Mouse (Mus musculus): Measurements from ENCODE around the gene Gm1604a. TPM values are rescaled to one million over a fixed set of nuclear protein-coding genes. Genes with fewer than 3 reads are reported as not detected.
"Not testable (repeated sequence)": the region's sequence is repeated elsewhere in the genome, so short reads cannot be mapped to it uniquely, and the experiment has no call there.

Gene Gm1604a
- polyA plus RNA-seq, 1 experiment from 2014 or later, result not detected

DNA sequence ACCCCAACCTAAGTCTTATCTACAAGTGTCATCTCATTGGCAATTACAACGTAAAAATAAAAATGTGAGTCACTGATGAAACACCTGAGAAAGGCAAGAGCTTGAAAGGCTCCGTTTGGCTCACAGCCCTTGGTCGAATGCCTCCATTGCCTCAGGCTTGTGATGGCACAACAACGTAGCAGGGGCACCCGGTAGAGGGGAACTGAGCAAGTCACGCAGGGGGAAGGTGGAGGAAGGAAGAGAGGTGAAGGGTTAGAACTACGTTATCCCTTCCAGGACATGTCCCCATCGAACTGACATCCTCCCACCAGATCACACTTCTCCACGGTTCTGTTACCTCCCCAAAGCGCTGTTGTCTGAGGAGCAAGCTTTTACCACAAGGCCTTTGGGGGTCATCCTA lies 101.1 kb downstream of the Gm1604a start:
- not testable (repeated sequence) for H3K9ac ChIP-seq (replicated peaks); H3K27ac ChIP-seq; H3K36me3 ChIP-seq; H3K4me1 ChIP-seq (replicated peaks); H3K27me3 ChIP-seq; H3K4me3 ChIP-seq (replicated peaks); H3K9me3 ChIP-seq; ATAC-seq (ENCODE audit: insufficient number of reproducible peaks, insufficient read depth, low FRiP score, low TSS enrichment, low read depth); H3K4me2 ChIP-seq
- 80% methylated on average over 10 of the region's 10 CpGs for WGBS

DNA sequence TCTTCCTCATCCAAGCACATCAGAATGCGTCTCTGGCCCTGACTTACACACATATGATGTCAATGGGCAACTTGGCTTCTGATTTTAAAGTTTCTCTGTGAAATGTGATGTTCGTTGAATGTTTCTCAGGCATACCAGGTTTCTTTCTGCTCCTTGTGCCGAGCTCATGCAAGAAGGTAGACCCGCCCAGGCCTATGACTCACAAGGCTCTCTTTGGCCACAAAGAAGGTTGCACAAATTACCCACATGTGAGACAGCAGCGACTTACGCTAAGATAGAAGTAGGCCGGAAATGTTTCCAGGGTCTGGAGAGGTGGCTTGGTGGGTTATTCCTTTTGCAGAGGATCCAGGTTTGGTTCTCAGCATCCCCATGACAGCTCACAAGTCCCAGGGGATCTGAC lies 108.6 kb downstream of the Gm1604a start:
- WGBS, result no CpG with 5 or more reads among the region's 7 CpGs
- ATAC-seq (ENCODE audit: insufficient number of reproducible peaks, insufficient read depth, low FRiP score, low TSS enrichment, low read depth), result not testable (repeated sequence)

DNA sequence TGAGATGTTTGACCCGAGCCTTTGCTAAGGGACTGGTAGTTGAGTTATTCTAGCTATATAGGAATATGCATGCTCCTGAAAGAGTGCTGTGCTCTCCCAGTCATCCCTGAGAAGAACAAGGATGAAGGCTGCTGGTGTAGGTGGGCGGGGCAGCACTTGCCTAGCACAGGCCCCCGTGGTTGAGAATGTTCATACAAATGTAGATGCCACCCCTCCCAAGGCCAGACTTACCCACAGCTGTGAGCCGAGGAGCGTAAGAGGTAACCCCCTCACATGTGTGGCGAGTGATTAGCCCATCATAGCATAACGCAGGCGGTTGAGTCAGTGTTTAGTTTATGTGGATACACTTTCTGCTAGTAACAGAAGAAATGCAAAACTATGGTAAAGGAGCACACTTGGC lies 109.9 kb downstream of the Gm1604a start:
- H3K9me3 ChIP-seq; H3K36me3 ChIP-seq; H3K27me3 ChIP-seq; H3K4me1 ChIP-seq (replicated peaks); H3K4me3 ChIP-seq (replicated peaks); H3K27ac ChIP-seq; H3K4me2 ChIP-seq; H3K9ac ChIP-seq (replicated peaks); ATAC-seq (ENCODE audit: insufficient number of reproducible peaks, insufficient read depth, low FRiP score, low TSS enrichment, low read depth): not testable (repeated sequence)
- 90% methylated on average over 7 of the region's 8 CpGs for WGBS

More for the DNA sequence above, 108.6 kb downstream of the Gm1604a start:
- H3K27ac ChIP-seq; H3K4me3 ChIP-seq (replicated peaks); H3K4me1 ChIP-seq (replicated peaks); H3K4me2 ChIP-seq; H3K9me3 ChIP-seq; H3K36me3 ChIP-seq; H3K9ac ChIP-seq (replicated peaks); H3K27me3 ChIP-seq: not testable (repeated sequence)

Other genes with a start within 250 kb of the Gm1604a start
- gene Ezr, start 242.8 kb upstream of the Gm1604a start, polyA plus RNA-seq (2016; fragmentation: Nextera tagmentation; extraction: Ambion mirVana), result 40.1 and 46.9 TPM in 2 replicates
- gene Rsph3b, start 76.9 kb upstream of the Gm1604a start, polyA plus RNA-seq (2016; fragmentation: Nextera tagmentation; extraction: Ambion mirVana), result 37.7 and 44.0 TPM in 2 replicates
- gene Tagap1, start 64.4 kb upstream of the Gm1604a start, polyA plus RNA-seq (2016; fragmentation: Nextera tagmentation; extraction: Ambion mirVana), result 69.0 and 70.8 TPM in 2 replicates
- gene Rnaset2b, start 54.9 kb upstream of the Gm1604a start, polyA plus RNA-seq (2016; fragmentation: Nextera tagmentation; extraction: Ambion mirVana), result 169 and 173 TPM in 2 replicates
- 0.56 and 0.61 TPM in 2 replicates for gene Gm49721, start 46.7 kb upstream of the Gm1604a start, polyA plus RNA-seq (2016; fragmentation: Nextera tagmentation; extraction: Ambion mirVana)
- 22.8 and 24.8 TPM in 2 replicates for gene Rps6ka2, start 144.5 kb downstream of the Gm1604a start, polyA plus RNA-seq (2016; fragmentation: Nextera tagmentation; extraction: Ambion mirVana)